Mouse (Mus musculus): Measurements from ENCODE around the gene Galt. TPM values are rescaled to one million over a fixed set of nuclear protein-coding genes. Genes with fewer than 3 reads are reported as not detected.
A peak's percentile ranks its signal among the peaks of the same experiment; 100 is the strongest.

Galt gene
- polyA plus RNA-seq, 1 experiment from 2014 or later = 35.4 TPM

- Histone ChIP-seq H3K36me3 (ENCODE audit: control insufficient read depth, insufficient read depth, low read length) (no peaks in the 10 kb centered on the region; the same call in 1 of the 2 replicates), H3K4me2 (replicated peaks; ENCODE audit: low read depth, low read length) (peak within 1 kb of the TSS; percentile 68), H3K27ac (ENCODE audit: low read length) (peak within 1 kb of the TSS; percentile 80), H3K9ac (replicated peaks; ENCODE audit: low read depth, low read length) (peak within 1 kb of the TSS; percentile 59), H3K9me3 (ENCODE audit: control insufficient read depth, low read depth, low read length) (no peaks in the 10 kb centered on the region), H3K27me3 (ENCODE audit: control insufficient read depth, insufficient read depth, low read length) (no peaks in the 10 kb centered on the region), H3K4me3 (ENCODE audit: low read depth, low read length) (peak within 1 kb of the TSS; percentile 57), H3K4me1 (ENCODE audit: control insufficient read depth, insufficient read depth, low read length) (peaks cover 18% of the 10 kb centered on the region; the same call in 1 of the 2 replicates)
- peak; percentile 77 for ATAC-seq (ENCODE audit: insufficient number of reproducible peaks, insufficient read depth, low FRiP score, low read depth)
- under 1% methylated on average over 57 of the region's 57 CpGs for WGBS
These were observed 594 bp downstream of the Galt start, which contains the start of gene Sigmar1 for GRCm38 (mm10) chr4:41755338-41756305. Gene Sigmar1 (minus strand): TSS chr4:41756157.

- ATAC-seq (ENCODE audit: insufficient number of reproducible peaks, insufficient read depth, low FRiP score, low read depth) = no peak
- WGBS = 73% methylated on average over 8 of the region's 8 CpGs
- Histone ChIP-seq H3K27ac (ENCODE audit: low read length) (no peak overlapping the region), H3K36me3 (ENCODE audit: control insufficient read depth, insufficient read depth, low read length) (no peaks in the 10 kb centered on the region; the same call in 1 of the 2 replicates), H3K9me3 (ENCODE audit: control insufficient read depth, low read depth, low read length) (no peaks in the 10 kb centered on the region), H3K27me3 (ENCODE audit: control insufficient read depth, insufficient read depth, low read length) (no peaks in the 10 kb centered on the region), H3K4me3 (ENCODE audit: low read depth, low read length) (peak overlapping the region; percentile 57), H3K4me1 (ENCODE audit: control insufficient read depth, insufficient read depth, low read length) (peaks cover 26% of the 10 kb centered on the region), H3K4me2 (replicated peaks; ENCODE audit: low read depth, low read length) (peak overlapping the region; percentile 68), H3K9ac (replicated peaks; ENCODE audit: low read depth, low read length) (no peak overlapping the region; the same call in 1 of the 2 replicates)
These were observed 1.4 kb downstream of the Galt start for GRCm38 (mm10) chr4:41756440-41756839.

DNA sequence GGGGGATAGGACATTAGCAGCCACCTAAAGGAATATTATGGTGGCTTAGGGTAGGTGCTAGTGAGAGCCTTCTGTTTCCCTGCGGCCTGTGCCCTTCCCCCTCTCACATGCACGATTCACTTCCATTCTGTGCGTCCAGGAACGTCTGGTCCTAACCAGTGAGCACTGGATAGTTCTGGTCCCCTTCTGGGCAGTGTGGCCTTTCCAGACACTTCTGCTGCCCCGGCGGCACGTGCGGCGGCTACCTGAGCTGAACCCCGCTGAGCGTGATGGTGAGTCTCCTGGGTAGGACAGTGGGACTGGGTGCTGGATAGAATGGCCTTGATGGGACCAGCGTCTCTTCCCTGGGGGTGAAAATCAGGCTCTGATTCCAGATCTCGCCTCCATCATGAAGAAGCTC lies 2.3 kb downstream of the Galt start:
- Histone ChIP-seq H3K4me3 (ENCODE audit: low read depth, low read length) (no peak overlapping the region), H3K27me3 (ENCODE audit: control insufficient read depth, insufficient read depth, low read length) (no peaks in the 10 kb centered on the region), H3K9me3 (ENCODE audit: control insufficient read depth, low read depth, low read length) (no peaks in the 10 kb centered on the region), H3K27ac (ENCODE audit: low read length) (no peak overlapping the region), H3K4me1 (ENCODE audit: control insufficient read depth, insufficient read depth, low read length) (peaks cover 34% of the 10 kb centered on the region), H3K9ac (replicated peaks; ENCODE audit: low read depth, low read length) (no peak overlapping the region), H3K36me3 (ENCODE audit: control insufficient read depth, insufficient read depth, low read length) (no peaks in the 10 kb centered on the region; the same call in 1 of the 2 replicates), H3K4me2 (replicated peaks; ENCODE audit: low read depth, low read length) (no peak overlapping the region)
- no peak for ATAC-seq (ENCODE audit: insufficient number of reproducible peaks, insufficient read depth, low FRiP score, low read depth)
- whole genome bisulfite sequencing = 94% methylated on average over 13 of the region's 13 CpGs

DNA sequence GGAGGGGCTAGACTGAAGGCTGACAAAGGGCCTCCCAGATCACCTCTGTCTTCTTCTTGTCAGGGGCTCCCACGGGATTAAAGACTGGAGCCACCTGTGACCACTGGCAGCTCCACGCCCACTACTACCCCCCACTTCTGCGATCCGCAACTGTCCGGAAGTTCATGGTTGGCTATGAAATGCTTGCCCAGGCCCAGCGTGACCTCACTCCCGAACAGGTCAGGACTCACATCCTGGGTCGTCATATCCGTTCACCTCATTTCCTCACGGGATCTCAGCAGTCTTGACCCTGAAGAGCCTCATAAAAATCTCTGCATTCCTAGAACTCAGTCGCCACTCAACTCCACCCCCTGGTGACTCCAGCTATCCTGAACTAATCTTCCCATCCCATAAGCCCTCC lies 3.0 kb downstream of the Galt start:
- H3K9me3 ChIP-seq (ENCODE audit: control insufficient read depth, low read depth, low read length) = no peaks in the 10 kb centered on the region
- H3K4me2 ChIP-seq (replicated peaks; ENCODE audit: low read depth, low read length) = no peak overlapping the region
- H3K27me3 ChIP-seq (ENCODE audit: control insufficient read depth, insufficient read depth, low read length) = no peaks in the 10 kb centered on the region
- 73% methylated on average over 11 of the region's 11 CpGs for WGBS
- H3K4me3 ChIP-seq (ENCODE audit: low read depth, low read length) = no peak overlapping the region
- no peak for ATAC-seq (ENCODE audit: insufficient number of reproducible peaks, insufficient read depth, low FRiP score, low read depth)
- no peak overlapping the region for H3K9ac ChIP-seq (replicated peaks; ENCODE audit: low read depth, low read length)
- no peaks in the 10 kb centered on the region; the same call in 1 of the 2 replicates for H3K36me3 ChIP-seq (ENCODE audit: control insufficient read depth, insufficient read depth, low read length)
- no peak overlapping the region for H3K27ac ChIP-seq (ENCODE audit: low read length)
- H3K4me1 ChIP-seq (ENCODE audit: control insufficient read depth, insufficient read depth, low read length) = peaks cover 40% of the 10 kb centered on the region

- Histone ChIP-seq H3K27ac (ENCODE audit: low read length) (no peak overlapping the region), H3K9me3 (ENCODE audit: control insufficient read depth, low read depth, low read length) (no peaks in the 10 kb centered on the region), H3K27me3 (ENCODE audit: control insufficient read depth, insufficient read depth, low read length) (no peaks in the 10 kb centered on the region), H3K36me3 (ENCODE audit: control insufficient read depth, insufficient read depth, low read length) (no peaks in the 10 kb centered on the region; the same call in 1 of the 2 replicates), H3K9ac (replicated peaks; ENCODE audit: low read depth, low read length) (no peak overlapping the region), H3K4me1 (ENCODE audit: control insufficient read depth, insufficient read depth, low read length) (peaks cover 40% of the 10 kb centered on the region), H3K4me2 (replicated peaks; ENCODE audit: low read depth, low read length) (no peak overlapping the region), H3K4me3 (ENCODE audit: low read depth, low read length) (no peak overlapping the region)
- no peak for ATAC-seq (ENCODE audit: insufficient number of reproducible peaks, insufficient read depth, low FRiP score, low read depth)
- WGBS = 92% methylated on average over 4 of the region's 4 CpGs
These were observed 3.7 kb downstream of the Galt start for GRCm38 (mm10) chr4:41758701-41759100.

DNA sequence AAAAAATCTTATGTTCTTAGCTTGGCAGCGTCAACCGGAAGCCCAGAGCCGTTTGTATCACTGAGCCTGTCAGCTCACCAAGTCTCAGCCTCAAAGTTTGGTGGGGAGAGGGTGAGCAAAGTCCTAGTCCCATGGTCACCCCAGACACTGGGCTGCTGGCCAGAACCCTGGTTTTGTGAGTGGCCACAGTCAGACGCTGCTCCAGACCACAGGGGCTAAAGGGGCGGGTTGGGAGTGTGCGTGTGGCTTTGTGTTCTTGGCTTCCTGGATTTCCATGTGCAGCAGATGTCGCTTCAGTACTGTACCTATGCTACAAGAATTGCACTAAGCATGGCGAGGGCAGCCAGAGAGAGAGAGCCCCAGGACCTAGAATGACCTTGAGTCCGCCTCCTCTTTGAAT lies 4.2 kb downstream of the Galt start:
- no peaks in the 10 kb centered on the region for H3K27me3 ChIP-seq (ENCODE audit: control insufficient read depth, insufficient read depth, low read length)
- H3K4me2 ChIP-seq (replicated peaks; ENCODE audit: low read depth, low read length) = no peak overlapping the region
- peaks cover 40% of the 10 kb centered on the region for H3K4me1 ChIP-seq (ENCODE audit: control insufficient read depth, insufficient read depth, low read length)
- H3K4me3 ChIP-seq (ENCODE audit: low read depth, low read length) = no peak overlapping the region
- H3K9me3 ChIP-seq (ENCODE audit: control insufficient read depth, low read depth, low read length) = no peaks in the 10 kb centered on the region
- no peaks in the 10 kb centered on the region; the same call in 1 of the 2 replicates for H3K36me3 ChIP-seq (ENCODE audit: control insufficient read depth, insufficient read depth, low read length)
- WGBS = 83% methylated on average over 9 of the region's 9 CpGs
- no peak for ATAC-seq (ENCODE audit: insufficient number of reproducible peaks, insufficient read depth, low FRiP score, low read depth)
- peak overlapping the region; percentile 91; the same call in 1 of the 2 replicates for H3K27ac ChIP-seq (ENCODE audit: low read length)
- no peak overlapping the region for H3K9ac ChIP-seq (replicated peaks; ENCODE audit: low read depth, low read length)

GRCm38 (mm10) chr4:41759656-41760287 lies 4.7 kb downstream of the Galt start:
- 19% methylated on average over 6 of the region's 6 CpGs for WGBS
- no peak for ATAC-seq (ENCODE audit: insufficient number of reproducible peaks, insufficient read depth, low FRiP score, low read depth)
- Histone ChIP-seq H3K36me3 (ENCODE audit: control insufficient read depth, insufficient read depth, low read length) (no peaks in the 10 kb centered on the region; the same call in 1 of the 2 replicates), H3K27ac (ENCODE audit: low read length) (peak overlapping the region; percentile 91), H3K4me3 (ENCODE audit: low read depth, low read length) (peak overlapping the region; percentile 52), H3K4me1 (ENCODE audit: control insufficient read depth, insufficient read depth, low read length) (peaks cover 38% of the 10 kb centered on the region), H3K9me3 (ENCODE audit: control insufficient read depth, low read depth, low read length) (no peaks in the 10 kb centered on the region), H3K27me3 (ENCODE audit: control insufficient read depth, insufficient read depth, low read length) (no peaks in the 10 kb centered on the region), H3K9ac (replicated peaks; ENCODE audit: low read depth, low read length) (peak overlapping the region; percentile 48; the same call in 1 of the 2 replicates), H3K4me2 (replicated peaks; ENCODE audit: low read depth, low read length) (peak overlapping the region; percentile 79)

DNA sequence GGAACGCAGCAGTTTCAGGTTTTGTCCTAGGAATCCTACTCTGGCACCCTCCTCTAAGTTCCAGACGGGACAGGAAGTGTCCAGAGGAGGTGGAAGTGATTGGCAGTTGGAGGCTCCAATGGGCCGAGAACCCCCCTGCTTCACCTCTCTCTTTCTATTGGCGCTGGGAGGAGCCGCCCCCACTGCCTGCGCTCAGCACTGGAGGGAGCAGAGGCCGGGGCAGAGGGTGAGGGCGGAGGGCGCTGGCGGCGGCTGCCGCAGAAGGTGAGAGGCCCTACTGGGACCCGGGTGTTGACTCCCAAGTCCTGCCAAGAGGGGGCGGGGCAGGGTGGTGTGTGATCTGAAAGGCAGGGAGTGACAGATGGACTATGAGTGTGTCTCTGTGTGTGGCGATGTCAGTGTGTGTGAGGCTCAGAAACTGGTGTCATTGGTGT lies 5.3 kb downstream of the Galt start:
- peak overlapping the region; percentile 79 for H3K4me2 ChIP-seq (replicated peaks; ENCODE audit: low read depth, low read length)
- no peaks in the 10 kb centered on the region for H3K27me3 ChIP-seq (ENCODE audit: control insufficient read depth, insufficient read depth, low read length)
- peak; percentile 85 for ATAC-seq (ENCODE audit: insufficient number of reproducible peaks, insufficient read depth, low FRiP score, low read depth)
- WGBS = 1% methylated on average over 15 of the region's 15 CpGs
- no peaks in the 10 kb centered on the region for H3K9me3 ChIP-seq (ENCODE audit: control insufficient read depth, low read depth, low read length)
- peak overlapping the region; percentile 48 for H3K9ac ChIP-seq (replicated peaks; ENCODE audit: low read depth, low read length)
- no peaks in the 10 kb centered on the region; the same call in 1 of the 2 replicates for H3K36me3 ChIP-seq (ENCODE audit: control insufficient read depth, insufficient read depth, low read length)
- H3K27ac ChIP-seq (ENCODE audit: low read length) = peak overlapping the region; percentile 91
- peak overlapping the region; percentile 52 for H3K4me3 ChIP-seq (ENCODE audit: low read depth, low read length)
- H3K4me1 ChIP-seq (ENCODE audit: control insufficient read depth, insufficient read depth, low read length) = peaks cover 34% of the 10 kb centered on the region

All from stomach, embryonic 14.5 days (tissue).